ENCODE assay signal across 30 mouse cellular contexts in the genomic region with DNA sequence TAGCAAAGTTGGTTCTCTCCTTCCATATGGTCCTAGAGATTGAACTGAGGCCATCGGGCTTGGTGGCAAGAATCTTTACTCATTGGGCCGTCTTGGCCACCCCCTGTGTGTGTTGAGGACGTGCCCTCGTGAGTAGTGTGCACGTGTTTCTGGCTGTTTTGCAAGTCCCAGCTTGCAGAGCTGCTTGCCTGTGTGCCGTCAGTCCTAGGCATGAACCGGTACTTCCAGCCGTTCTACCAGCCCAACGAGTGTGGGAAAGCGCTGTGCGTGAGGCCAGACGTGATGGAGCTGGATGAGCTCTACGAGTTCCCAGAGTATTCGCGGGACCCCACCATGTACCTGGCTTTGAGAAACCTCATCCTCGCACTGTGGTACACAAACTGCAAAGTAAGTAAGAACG. TPM values are rescaled to one million over a fixed set of nuclear protein-coding genes. Genes with fewer than 3 reads are reported as not detected.
DNase-seq lines count a peak whose midpoint lies in the region; ATAC-seq lines count a peak whose summit lies in the region.
"Had no signal": no experiment of that assay in that cellular context is flagged by ENCODE, and none has a peak within 500 bp of the region (broad histone marks: within the 10 kb centered on the region; RNA-seq: fewer than 3 reads in every experiment).

No protein-coding gene starts in this region.

- H3K36me3 ChIP-seq in kidney, embryonic 16.5 days (ENCODE audit: insufficient read depth, low read length): peaks cover 25% of the 10 kb centered on the region

- DNase-seq in heart, adult 11 months: peak; percentile 85
- no peak for DNase-seq in heart, adult 18-20 months
- DNase-seq in urinary bladder, adult 18-20 months (ENCODE audit: low spot score in 2 of 2): peak; percentile 38 to 72
- DNase-seq in urinary bladder, postnatal 10 days (ENCODE audit: low spot score): no peak
- DNase-seq in urinary bladder, postnatal 14 days (ENCODE audit: low spot score): peak; percentile 66
- peak; percentile 25 to 54 for DNase-seq in urinary bladder, postnatal 4 days (ENCODE audit: low spot score in 2 of 2)
- no peak for DNase-seq in left cerebral cortex, adult 18-20 months (ENCODE audit: low spot score in 2 of 2)
- DNase-seq: adrenal gland, adult 2 months; adrenal gland, postnatal 14 days; cerebellum, adult 11 months; cerebellum, adult 8-10 months; cerebellum, postnatal 10 days; cerebellum, postnatal 36 days; embryo, embryonic 11 days; forebrain, postnatal 0 days; gastrocnemius, adult 2 months; gastrocnemius, postnatal 14 days; heart, adult 2 months; heart, postnatal 10 days; heart, postnatal 36 days had no signal

- H3K4me3 ChIP-seq in kidney, embryonic 16.5 days (ENCODE audit: low read length): no peak overlapping the region
- H3K4me3 ChIP-seq: erythroblast, embryonic 14.5 days; gastrocnemius, adult 2 months; heart, adult 2 months; heart, embryonic 12.5 days; heart, embryonic 15.5 days; hindbrain, embryonic 10.5 days; hindbrain, embryonic 13.5 days had no signal

- WGBS in kidney, embryonic 16.5 days: 94% methylated on average over 17 of the region's 17 CpGs

- no peaks in the 10 kb centered on the region for H3K9me3 ChIP-seq in kidney, embryonic 16.5 days (ENCODE audit: low read length)
- H3K9me3 ChIP-seq: heart, embryonic 12.5 days; heart, embryonic 15.5 days; hindbrain, embryonic 10.5 days; hindbrain, embryonic 13.5 days had no signal

- H3K4me1 ChIP-seq in kidney, embryonic 16.5 days (ENCODE audit: insufficient read depth, low read length): no peaks in the 10 kb centered on the region
- H3K4me1 ChIP-seq: heart, embryonic 12.5 days; heart, embryonic 15.5 days; hindbrain, embryonic 10.5 days; hindbrain, embryonic 13.5 days had no signal

- H3K9ac ChIP-seq in kidney, embryonic 16.5 days (replicated peaks; ENCODE audit: low read length): no peak overlapping the region
- H3K9ac ChIP-seq: forebrain, postnatal 0 days; heart, embryonic 12.5 days; heart, embryonic 15.5 days; hindbrain, embryonic 13.5 days had no signal

- H3K27me3 ChIP-seq in kidney, embryonic 16.5 days (ENCODE audit: insufficient read depth, low read length): no peaks in the 10 kb centered on the region
- H3K27me3 ChIP-seq: heart, embryonic 12.5 days; heart, embryonic 15.5 days; hindbrain, embryonic 13.5 days had no signal

- H3K4me2 ChIP-seq in kidney, embryonic 16.5 days (replicated peaks; ENCODE audit: low read depth, low read length): no peak overlapping the region
- H3K4me2 ChIP-seq: heart, embryonic 12.5 days; heart, embryonic 15.5 days; hindbrain, embryonic 13.5 days had no signal

- ATAC-seq in kidney, embryonic 16.5 days (ENCODE audit: low FRiP score, low TSS enrichment): no peak
- ATAC-seq: CD4-positive, CD25-positive, alpha-beta regulatory T cell, adult 4 months; forebrain, embryonic 14.5 days; forebrain, postnatal 0 days; hindbrain, embryonic 16.5 days had no signal

- H3K27ac ChIP-seq in kidney, embryonic 16.5 days (ENCODE audit: low read length): no peak overlapping the region
- H3K27ac ChIP-seq: gastrocnemius, adult 2 months; heart, adult 2 months; heart, embryonic 15.5 days; hindbrain, embryonic 10.5 days; hindbrain, embryonic 13.5 days had no signal

RNA-seq across cellular contexts. Expression of a gene that starts 18.2 kb away (rescaled TPM):
- total RNA-seq in heart, adult 18-20 months (2021): 1 to 10 TPM; 4.7 TPM
- total RNA-seq in left cerebral cortex, adult 18-20 months (2021): 1 to 10 TPM; 9.0 to 9.8 TPM
- 37.4 and 39.6 TPM in 2 replicates for polyA plus RNA-seq in kidney, embryonic 16.5 days (2015; fragmentation: Nextera tagmentation; extraction: Ambion mirVana)
- polyA plus RNA-seq: erythroblast, embryonic 14.5 days had no signal

RNA-seq across cellular contexts. Expression of a gene that starts 19.5 kb away (rescaled TPM):
- total RNA-seq in heart, adult 18-20 months (2021): 10 to 100 TPM; 10.9 to 12.0 TPM
- 1 to 10 TPM; 7.3 to 7.6 TPM for total RNA-seq in left cerebral cortex, adult 18-20 months (2021)
- 14.5 and 15.4 TPM in 2 replicates for polyA plus RNA-seq in kidney, embryonic 16.5 days (2015; fragmentation: Nextera tagmentation; extraction: Ambion mirVana)

RNA-seq across cellular contexts. Expression of a gene that starts 43.2 kb away (rescaled TPM):
- total RNA-seq in heart, adult 18-20 months (2021): 10 to 100 TPM; 32.6 to 37.9 TPM
- total RNA-seq in left cerebral cortex, adult 18-20 months (2021): 10 to 100 TPM; 55.3 to 58.2 TPM
- 218 and 234 TPM in 2 replicates for polyA plus RNA-seq in kidney, embryonic 16.5 days (2015; fragmentation: Nextera tagmentation; extraction: Ambion mirVana)

RNA-seq across cellular contexts. Expression of a gene that starts 48.1 kb away (rescaled TPM):
- total RNA-seq in heart, adult 18-20 months (2021): 1 to 10 TPM; 6.5 to 7.0 TPM
- total RNA-seq in left cerebral cortex, adult 18-20 months (2021): 10 to 100 TPM; 16.3 to 16.5 TPM
- 3.0 and 3.6 TPM in 2 replicates for polyA plus RNA-seq in kidney, embryonic 16.5 days (2015; fragmentation: Nextera tagmentation; extraction: Ambion mirVana)
- total RNA-seq: MEL had no signal
- polyA plus RNA-seq: erythroblast, embryonic 14.5 days had no signal

RNA-seq across cellular contexts. Expression of a gene that starts 59.7 kb away (rescaled TPM):
- 10 to 100 TPM; 35.6 to 44.5 TPM for total RNA-seq in heart, adult 18-20 months (2021)
- 10 to 100 TPM; 22.5 to 26.3 TPM for total RNA-seq in left cerebral cortex, adult 18-20 months (2021)
- 0.89 and 1.0 TPM in 2 replicates for polyA plus RNA-seq in kidney, embryonic 16.5 days (2015; fragmentation: Nextera tagmentation; extraction: Ambion mirVana)
- total RNA-seq: MEL had no signal
- polyA plus RNA-seq: erythroblast, embryonic 14.5 days had no signal

Comparison
In these comparisons a context has a peak if more than half of its experiments do, and no peak if none do; other contexts are left out.
1. DNase-seq: peak in heart, adult 11 months (single experiment), urinary bladder, adult 18-20 months (2 of 2), urinary bladder, postnatal 14 days (single experiment) and urinary bladder, postnatal 4 days (2 of 2); none in heart, adult 18-20 months (0 of 2), urinary bladder, postnatal 10 days (single experiment) and left cerebral cortex, adult 18-20 months (0 of 2).